In genomic region chr10:128167091-128167490, GRCm38 (mm10) we compare ENCODE assay signal across 22 mouse cellular contexts. TPM values are rescaled to one million over a fixed set of nuclear protein-coding genes. Genes with fewer than 3 reads are reported as not detected.
A peak's percentile ranks its signal among the peaks of the same experiment; 100 is the strongest.
DNase-seq lines count a peak whose midpoint lies in the region; ATAC-seq and TF ChIP-seq lines count a peak whose summit lies in the region.
"Had no signal": no experiment of that assay in that cellular context is flagged by ENCODE, and none has a peak within 500 bp of the region (broad histone marks: within the 10 kb centered on the region; RNA-seq: fewer than 3 reads in every experiment).

No protein-coding gene starts in this region.

- H3K27me3 ChIP-seq in heart, postnatal 0 days (ENCODE audit: control insufficient read depth, insufficient read depth, low read length), result no peaks in the 10 kb centered on the region
- H3K27me3 ChIP-seq in lung, embryonic 16.5 days (ENCODE audit: control insufficient read depth, insufficient read depth, low read depth, low read length), result no peaks in the 10 kb centered on the region
- no peaks in the 10 kb centered on the region for H3K27me3 ChIP-seq in stomach, embryonic 16.5 days (ENCODE audit: control insufficient read depth, insufficient read depth, low read length)
- H3K27me3 ChIP-seq: embryonic facial prominence, embryonic 12.5 days; hindbrain, embryonic 13.5 days had no signal

- no peak overlapping the region for H3K4me3 ChIP-seq in heart, postnatal 0 days (ENCODE audit: low read depth, low read length)
- H3K4me3 ChIP-seq in lung, embryonic 16.5 days (ENCODE audit: low read length), result no peak overlapping the region
- H3K4me3 ChIP-seq in stomach, embryonic 16.5 days (replicated peaks; ENCODE audit: low read length), result no peak overlapping the region
- H3K4me3 ChIP-seq: embryonic facial prominence, embryonic 12.5 days; hindbrain, embryonic 13.5 days had no signal

- peak overlapping the region; percentile 72 for H3K27ac ChIP-seq in heart, postnatal 0 days (ENCODE audit: low read depth)
- H3K27ac ChIP-seq in lung, embryonic 16.5 days (ENCODE audit: low read length), result peak overlapping the region; percentile 28
- peak overlapping the region; percentile 12; the same call in 1 of the 2 replicates for H3K27ac ChIP-seq in stomach, embryonic 16.5 days (ENCODE audit: low read length)
- H3K27ac ChIP-seq: embryonic facial prominence, embryonic 12.5 days; hindbrain, embryonic 13.5 days had no signal

- DNase-seq in heart, postnatal 0 days (ENCODE audit: low spot score), result peak; percentile 19
- DNase-seq in heart, postnatal 36 days, result no peak
- no peak for DNase-seq in lung, postnatal 4 days
- peak; percentile 77 for DNase-seq in R1 (ENCODE audit: low read depth, low spot score)
- no peak for DNase-seq in cerebellum, postnatal 10 days
- DNase-seq: adrenal gland, postnatal 10 days; cerebellum, adult 2 months; gastrocnemius, postnatal 14 days; lung, adult 2 months; thymus, postnatal 14 days had no signal

- H3K4me1 ChIP-seq in heart, postnatal 0 days (ENCODE audit: control insufficient read depth, insufficient read depth), result no peaks in the 10 kb centered on the region
- peaks cover 7% of the 10 kb centered on the region; the same call in 1 of the 2 replicates for H3K4me1 ChIP-seq in lung, embryonic 16.5 days (replicated peaks; ENCODE audit: control insufficient read depth, insufficient read depth, low read length)
- H3K4me1 ChIP-seq in stomach, embryonic 16.5 days (ENCODE audit: control insufficient read depth, insufficient read depth, low read length), result peaks cover 7% of the 10 kb centered on the region
- H3K4me1 ChIP-seq: embryonic facial prominence, embryonic 12.5 days; hindbrain, embryonic 13.5 days had no signal

- TF ChIP-seq CTCF in heart, postnatal 0 days (IDR thresholded peaks at IDR 0.05; ENCODE audit: low read depth), result no peak

- no peaks in the 10 kb centered on the region for H3K36me3 ChIP-seq in heart, postnatal 0 days (replicated peaks; ENCODE audit: control insufficient read depth, insufficient read depth, low read length)
- H3K36me3 ChIP-seq in lung, embryonic 16.5 days (ENCODE audit: control insufficient read depth, insufficient read depth, low read length), result no peaks in the 10 kb centered on the region
- H3K36me3 ChIP-seq in stomach, embryonic 16.5 days (ENCODE audit: control insufficient read depth, insufficient read depth, low read length), result no peaks in the 10 kb centered on the region
- H3K36me3 ChIP-seq: hindbrain, embryonic 13.5 days had no signal

- H3K9ac ChIP-seq in heart, postnatal 0 days (replicated peaks; ENCODE audit: low read depth, low read length), result no peak overlapping the region
- no peak overlapping the region; the same call in 1 of the 2 replicates for H3K9ac ChIP-seq in lung, embryonic 16.5 days (ENCODE audit: low read length)
- H3K9ac ChIP-seq in stomach, embryonic 16.5 days (ENCODE audit: low read length), result peak overlapping the region; percentile 24; the same call in 1 of the 2 replicates
- H3K9ac ChIP-seq: embryonic facial prominence, embryonic 12.5 days; hindbrain, embryonic 13.5 days had no signal

- intact Hi-C loops in heart, postnatal 36 days (cut with DNase I), result no loop called here

- H3K9me3 ChIP-seq in heart, postnatal 0 days (replicated peaks; ENCODE audit: control insufficient read depth, low read length), result no peaks in the 10 kb centered on the region
- no peaks in the 10 kb centered on the region for H3K9me3 ChIP-seq in lung, embryonic 16.5 days (ENCODE audit: control insufficient read depth, low read length)
- no peaks in the 10 kb centered on the region for H3K9me3 ChIP-seq in stomach, embryonic 16.5 days (replicated peaks; ENCODE audit: control insufficient read depth, low read length)
- H3K9me3 ChIP-seq: embryonic facial prominence, embryonic 12.5 days; hindbrain, embryonic 13.5 days had no signal

- 27% methylated on average over 6 of the region's 6 CpGs for WGBS in heart, postnatal 0 days
- 39% methylated on average over 6 of the region's 6 CpGs for WGBS in lung, embryonic 16.5 days
- WGBS in stomach, embryonic 16.5 days, result 32% methylated on average over 6 of the region's 6 CpGs

- no peak overlapping the region for H3K4me2 ChIP-seq in heart, postnatal 0 days (ENCODE audit: low read depth, low read length)
- no peak overlapping the region for H3K4me2 ChIP-seq in lung, embryonic 16.5 days (ENCODE audit: low read depth, low read length)
- no peak overlapping the region for H3K4me2 ChIP-seq in stomach, embryonic 16.5 days (ENCODE audit: low read depth, low read length)
- H3K4me2 ChIP-seq: embryonic facial prominence, embryonic 12.5 days; heart, embryonic 11.5 days; hindbrain, embryonic 13.5 days had no signal

- ATAC-seq in heart, postnatal 0 days (ENCODE audit: insufficient read depth, low read depth), result no peak
- peak; percentile 31; the same call in 1 of the 2 replicates for ATAC-seq in lung, embryonic 16.5 days (ENCODE audit: low read depth)
- ATAC-seq in stomach, embryonic 16.5 days (ENCODE audit: insufficient read depth, low FRiP score), result no peak

- TF ChIP-seq EP300 in heart, postnatal 0 days (IDR thresholded peaks at IDR 0.05; ENCODE audit: low read depth), result no peak

RNA-seq across cellular contexts. Expression of gene Rbms2, which starts 13.0 kb away (rescaled TPM):
- total RNA-seq in heart, postnatal 0 days (2014; rRNA removed; ENCODE audit: low replicate concordance), result 41.9 and 59.4 TPM in 2 replicates
- 29.0 and 29.9 TPM in 2 replicates for polyA plus RNA-seq in heart, postnatal 0 days (2015; fragmentation: Nextera tagmentation; extraction: Ambion mirVana)
- total RNA-seq in heart, postnatal 36 days (2021), result 10 to 100 TPM; 89.2 to 95.3 TPM
- 37.4 and 40.7 TPM in 2 replicates for polyA plus RNA-seq in lung, embryonic 16.5 days (2015; fragmentation: Nextera tagmentation; extraction: Ambion mirVana)
- polyA plus RNA-seq in stomach, embryonic 16.5 days (2015; fragmentation: Nextera tagmentation; extraction: Ambion mirVana), result 30.3 and 34.2 TPM in 2 replicates

RNA-seq across cellular contexts. Expression of gene Gls2, which starts 27.2 kb away (rescaled TPM):
- not detected in 2 replicates for total RNA-seq in heart, postnatal 0 days (2014; rRNA removed; ENCODE audit: low replicate concordance)
- polyA plus RNA-seq in heart, postnatal 0 days (2015; fragmentation: Nextera tagmentation; extraction: Ambion mirVana), result 0.14 and 0.33 TPM in 2 replicates
- under 1 TPM; 0.58 to 0.92 TPM for total RNA-seq in heart, postnatal 36 days (2021)
- 1.6 and 1.7 TPM in 2 replicates for polyA plus RNA-seq in lung, embryonic 16.5 days (2015; fragmentation: Nextera tagmentation; extraction: Ambion mirVana)
- 3.2 and 3.7 TPM in 2 replicates for polyA plus RNA-seq in stomach, embryonic 16.5 days (2015; fragmentation: Nextera tagmentation; extraction: Ambion mirVana)

RNA-seq across cellular contexts. Expression of gene Spryd4, which starts 44.5 kb away (rescaled TPM):
- 83.9 and 93.1 TPM in 2 replicates for total RNA-seq in heart, postnatal 0 days (2014; rRNA removed; ENCODE audit: low replicate concordance)
- 45.8 and 50.1 TPM in 2 replicates for polyA plus RNA-seq in heart, postnatal 0 days (2015; fragmentation: Nextera tagmentation; extraction: Ambion mirVana)
- total RNA-seq in heart, postnatal 36 days (2021), result 10 to 100 TPM; 35.7 to 41.4 TPM
- polyA plus RNA-seq in lung, embryonic 16.5 days (2015; fragmentation: Nextera tagmentation; extraction: Ambion mirVana), result 24.1 and 24.5 TPM in 2 replicates
- 32.4 and 33.5 TPM in 2 replicates for polyA plus RNA-seq in stomach, embryonic 16.5 days (2015; fragmentation: Nextera tagmentation; extraction: Ambion mirVana)

RNA-seq across cellular contexts. Expression of gene Mip, which starts 58.5 kb away (rescaled TPM):
- not detected in 2 replicates for total RNA-seq in heart, postnatal 0 days (2014; rRNA removed; ENCODE audit: low replicate concordance)
- polyA plus RNA-seq in heart, postnatal 0 days (2015; fragmentation: Nextera tagmentation; extraction: Ambion mirVana), result not detected in 2 replicates
- total RNA-seq in heart, postnatal 36 days (2021), result not detected
- polyA plus RNA-seq in lung, embryonic 16.5 days (2015; fragmentation: Nextera tagmentation; extraction: Ambion mirVana), result not detected in 2 replicates
- polyA plus RNA-seq in stomach, embryonic 16.5 days (2015; fragmentation: Nextera tagmentation; extraction: Ambion mirVana), result not detected in 2 replicates
- total RNA-seq: adrenal gland, postnatal 10 days; common myeloid progenitor, adult 5-6 weeks; gastrocnemius, postnatal 14 days; layer of hippocampus, postnatal 14 days; left cerebral cortex, postnatal 10 days; liver, adult 2 months had no signal
- polyA plus RNA-seq: cerebellum, adult 2 months; heart, embryonic 11.5 days; intestine, embryonic 14.5 days; large intestine, adult 2 months; liver, adult 2 months; lung, adult 2 months; neural tube, embryonic 11.5 days had no signal

Comparison
In these comparisons a context has a peak if more than half of its experiments do, and no peak if none do; other contexts are left out.
1. DNase-seq: peak in heart, postnatal 0 days (single experiment) and R1 (single experiment); none in heart, postnatal 36 days (0 of 2), lung, postnatal 4 days (0 of 2) and cerebellum, postnatal 10 days (0 of 2).
2. H3K27ac ChIP-seq: peak in every context shown above with its lines; median percentile 72 in heart, postnatal 0 days; 28 in lung, embryonic 16.5 days; 12 in stomach, embryonic 16.5 days.